Mouse (Mus musculus) embryo, embryonic 10 days (tissue): ENCODE data around the gene Lrtm2.
"Not testable (repeated sequence)": the region's sequence is repeated elsewhere in the genome, so short reads cannot be mapped to it uniquely, and the experiment has no call there.

ENCODE experiments used
- DNase-seq: peaks from one replicate; pipeline ENCODE4 v3.0.0-alpha.2; 2015; ENCODE audit warnings: low spot score

Gene Lrtm2

GRCm38 (mm10) chr6:119330506-119330905 is at the start of gene Lrtm2:
TSS of gene Lrtm2 (minus strand) at chr6:119330766.
- peak; percentile 61 for DNase-seq

GRCm38 (mm10) chr6:119378631-119379030 is 48.1 kb upstream of the Lrtm2 start:
- no peak for DNase-seq

GRCm38 (mm10) chr6:119377613-119378012 is 47.0 kb upstream of the Lrtm2 start:
- peak; percentile 19 for DNase-seq

GRCm38 (mm10) chr6:119375035-119375434 is 44.5 kb upstream of the Lrtm2 start:
- no peak for DNase-seq

- no peak for DNase-seq
Measured at GRCm38 (mm10) chr6:119373000-119373705, 42.6 kb upstream of the Lrtm2 start.

GRCm38 (mm10) chr6:119372237-119372636 is 41.7 kb upstream of the Lrtm2 start:
- no peak for DNase-seq

GRCm38 (mm10) chr6:119371624-119372023 is 41.1 kb upstream of the Lrtm2 start:
- DNase-seq = no peak

- no peak for DNase-seq
Measured at GRCm38 (mm10) chr6:119367382-119367781, 36.8 kb upstream of the Lrtm2 start.

GRCm38 (mm10) chr6:119366800-119367199 is 36.2 kb upstream of the Lrtm2 start:
- not testable (repeated sequence) for DNase-seq

GRCm38 (mm10) chr6:119363593-119363992 is 33.0 kb upstream of the Lrtm2 start:
- no peak for DNase-seq

- no peak for DNase-seq
Measured at GRCm38 (mm10) chr6:119360925-119361702, 30.5 kb upstream of the Lrtm2 start.

- DNase-seq = not testable (repeated sequence)
Measured at GRCm38 (mm10) chr6:119360250-119360649, 29.7 kb upstream of the Lrtm2 start.

- DNase-seq = no peak
Measured at GRCm38 (mm10) chr6:119358020-119358571, 27.5 kb upstream of the Lrtm2 start.

- no peak for DNase-seq
Measured at GRCm38 (mm10) chr6:119352501-119352900, 21.9 kb upstream of the Lrtm2 start.

- DNase-seq = no peak
Measured at GRCm38 (mm10) chr6:119351656-119352055, 21.1 kb upstream of the Lrtm2 start.

- DNase-seq = no peak
Measured at GRCm38 (mm10) chr6:119350703-119351198, 20.2 kb upstream of the Lrtm2 start.

- DNase-seq = peak; percentile 82
Measured at GRCm38 (mm10) chr6:119348234-119348633, 17.7 kb upstream of the Lrtm2 start.

GRCm38 (mm10) chr6:119347813-119348212 is 17.2 kb upstream of the Lrtm2 start:
- no peak for DNase-seq

GRCm38 (mm10) chr6:119346257-119346656 is 15.7 kb upstream of the Lrtm2 start:
- no peak for DNase-seq

GRCm38 (mm10) chr6:119341409-119341808 is 10.8 kb upstream of the Lrtm2 start:
- DNase-seq = peak; percentile 64

- peak; percentile 26 for DNase-seq
Measured at GRCm38 (mm10) chr6:119338121-119338912, 7.8 kb upstream of the Lrtm2 start.

- no peak for DNase-seq
Measured at GRCm38 (mm10) chr6:119337287-119337686, 6.7 kb upstream of the Lrtm2 start.
